Mouse (Mus musculus) kidney, adult 2 months (tissue): ENCODE results near the gene Pou1f1.
A peak's percentile ranks its signal among the peaks of the same experiment; 100 is the strongest.

Source experiments
- CTCF ChIP-seq: fragments of 200-500 bp; conservative IDR thresholded peaks from 2 replicates; pipeline ENCODE4 v1.5.1; 2011; ENCODE audit warnings: low read depth, mild to moderate bottlenecking, control low read depth, low read length, moderate library complexity, mixed read lengths; ENCODE audit not compliant: insufficient read depth, insufficient read length
- POLR2A ChIP-seq: fragments of 200-500 bp; IDR thresholded peaks from one replicate; pipeline ENCODE4 v1.6.1; 2011; ENCODE audit warnings: low read depth, low read length, control low read depth

GRCm38 (mm10) chr16:65533315-65533999, 13.1 kb downstream of the Pou1f1 start:
- TF ChIP-seq CTCF (0 out of 2 replicates have a peak, but pooled peaks have one; percentile 10), POLR2A (no peak)
